Mouse (Mus musculus) forebrain, embryonic 10.5 days (tissue): ENCODE measurements around the gene AI182371. TPM values are rescaled to one million over a fixed set of nuclear protein-coding genes. Genes with fewer than 3 reads are reported as not detected.
A peak's percentile ranks its signal among the peaks of the same experiment; 100 is the strongest.

ENCODE experiments used
- DNase-seq: peaks from one replicate; pipeline ENCODE4 v3.0.0-alpha.2; 2017; ENCODE audit warnings: low spot score; ENCODE audit errors: extremely low spot score
- H3K27ac ChIP-seq: fragments of 300-500 bp; sonication (generic); 2 replicates; pipeline ENCODE4 v1.5.1; 2016; ENCODE audit warnings: mild to moderate bottlenecking
- H3K27me3 ChIP-seq: fragments of 300-500 bp; sonication (generic); 2 replicates; pipeline ENCODE4 v1.6.1; 2016; ENCODE audit warnings: mild to moderate bottlenecking; ENCODE audit not compliant: poor library complexity, severe bottlenecking
- H3K36me3 ChIP-seq: fragments of 300-500 bp; sonication (generic); replicated peaks from 2 replicates; pipeline ENCODE4 v1.6.1; 2016; ENCODE audit warnings: mild to moderate bottlenecking, moderate library complexity
- H3K4me1 ChIP-seq: fragments of 300-500 bp; sonication (generic); 2 replicates; pipeline ENCODE4 v1.6.1; 2016
- H3K4me3 ChIP-seq: fragments of 300-500 bp; sonication (generic); 2 replicates; pipeline ENCODE4 v1.5.1; 2016; ENCODE audit warnings: mild to moderate bottlenecking, moderate library complexity
- H3K9me3 ChIP-seq: fragments of 300-500 bp; sonication (generic); 2 replicates; pipeline ENCODE4 v1.6.1; 2016; ENCODE audit warnings: mild to moderate bottlenecking, moderate library complexity
- WGBS: fragments of 180-500 bp; shearing (Covaris S2); methylation state at CpG from one replicate; pipeline ENCODE4 v1.1.7; 2016; 5-methylcytosine and 5-hydroxymethylcytosine counted together
- polyA plus RNA-seq: library from polyadenylated mRNA; unstranded; fragments of >200 nt; fragmentation: Nextera tagmentation; extraction: Ambion mirVana; gene quantifications from 2 replicates; pipeline ENCODE4 v1.2.1, GENCODE M21; 2016

The AI182371 gene
- polyA plus RNA-seq, 1 experiment from 2014 or later, result 0.19 TPM

DNA sequence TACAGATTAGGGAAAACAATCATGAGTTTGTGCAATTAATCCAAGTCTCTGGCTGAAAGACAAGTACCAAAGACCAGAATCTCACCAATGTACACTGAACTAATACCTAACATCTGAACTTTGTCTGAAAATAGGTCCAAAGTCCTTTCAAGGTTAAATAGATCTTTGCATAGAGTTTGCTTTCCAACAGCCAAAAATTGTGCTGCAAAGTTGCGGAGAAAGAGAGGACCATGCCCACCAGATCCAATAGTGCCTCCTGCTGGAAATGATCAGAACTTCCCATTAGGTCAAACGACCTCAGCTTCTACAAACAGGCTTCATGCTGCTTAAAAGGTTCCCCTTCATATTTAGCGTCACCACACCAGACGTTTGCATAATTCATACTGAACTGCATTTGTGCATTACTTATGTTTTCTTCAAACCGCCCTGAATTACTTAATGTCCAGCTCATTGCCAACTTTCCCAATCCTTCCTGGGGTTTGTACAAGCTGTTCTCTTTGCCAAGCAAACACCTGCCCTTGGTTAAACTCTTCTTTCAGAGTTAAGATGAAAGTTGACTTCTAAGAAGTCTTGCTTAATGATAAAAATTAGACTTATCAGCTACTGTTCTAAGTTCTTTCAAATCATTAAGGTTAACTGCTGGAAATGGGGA, 6.8 kb upstream of the AI182371 start:
- Histone ChIP-seq H3K27ac (no peak overlapping the region), H3K9me3 (no peaks in the 10 kb centered on the region), H3K4me3 (no peak overlapping the region), H3K4me1 (peaks cover 20% of the 10 kb centered on the region), H3K27me3 (no peaks in the 10 kb centered on the region), H3K36me3 (no peaks in the 10 kb centered on the region)
- 48% methylated on average over 5 of the region's 5 CpGs for WGBS
- DNase-seq, result peak; percentile 18

DNA sequence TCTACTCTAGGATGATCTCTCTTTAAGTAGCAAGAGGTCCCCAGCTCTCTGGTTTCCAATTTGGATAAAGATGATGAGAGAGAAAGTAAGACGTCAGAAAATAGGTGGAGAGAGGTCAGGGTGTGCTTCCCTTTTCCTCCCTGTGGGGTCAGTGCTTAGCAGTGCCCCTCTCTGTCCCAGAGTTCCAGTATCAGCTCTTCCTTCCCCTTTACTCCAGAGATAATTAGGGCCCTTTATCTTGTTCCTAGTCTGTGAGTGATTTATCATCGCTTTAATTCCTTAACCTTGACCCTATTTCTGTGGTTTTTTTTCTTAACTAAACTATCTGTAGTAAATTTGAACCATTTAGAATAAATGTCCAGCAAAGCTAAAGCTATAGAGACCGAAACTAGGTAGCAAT, 3.5 kb upstream of the AI182371 start:
- Histone ChIP-seq H3K27ac (no peak overlapping the region), H3K36me3 (no peaks in the 10 kb centered on the region), H3K4me1 (peaks cover 13% of the 10 kb centered on the region), H3K4me3 (no peak overlapping the region), H3K27me3 (no peaks in the 10 kb centered on the region), H3K9me3 (no peaks in the 10 kb centered on the region)
- WGBS, result 70% methylated on average over 3 of the region's 3 CpGs
- no peak for DNase-seq

DNA sequence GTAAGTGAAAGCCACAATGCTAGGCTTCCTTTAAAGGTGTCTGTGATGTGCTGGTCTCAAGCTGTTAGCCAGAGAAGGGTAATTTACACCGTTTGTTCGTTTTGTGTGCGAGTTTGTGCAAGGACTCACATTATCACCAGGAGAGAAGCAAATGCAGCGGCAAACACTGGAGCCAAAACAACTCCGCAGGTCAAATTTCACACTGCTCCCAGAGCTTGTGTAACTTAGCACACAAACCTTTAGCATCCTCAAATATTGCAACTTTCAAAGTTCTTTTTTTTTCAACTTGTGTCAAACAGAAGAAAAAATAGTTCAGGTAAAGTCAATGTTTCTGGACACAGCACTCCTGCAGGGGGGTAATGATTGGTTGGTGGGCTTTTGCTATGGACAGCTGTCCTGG, 2.2 kb upstream of the AI182371 start:
- no peaks in the 10 kb centered on the region for H3K36me3 ChIP-seq
- no peak overlapping the region for H3K4me3 ChIP-seq
- no peak for DNase-seq
- H3K27ac ChIP-seq, result no peak overlapping the region
- H3K9me3 ChIP-seq, result no peaks in the 10 kb centered on the region
- WGBS, result 85% methylated on average over 5 of the region's 5 CpGs
- no peaks in the 10 kb centered on the region for H3K27me3 ChIP-seq
- H3K4me1 ChIP-seq, result 0 out of 2 replicates have a peak, but pooled peaks cover 4% of the 10 kb centered on the region

DNA sequence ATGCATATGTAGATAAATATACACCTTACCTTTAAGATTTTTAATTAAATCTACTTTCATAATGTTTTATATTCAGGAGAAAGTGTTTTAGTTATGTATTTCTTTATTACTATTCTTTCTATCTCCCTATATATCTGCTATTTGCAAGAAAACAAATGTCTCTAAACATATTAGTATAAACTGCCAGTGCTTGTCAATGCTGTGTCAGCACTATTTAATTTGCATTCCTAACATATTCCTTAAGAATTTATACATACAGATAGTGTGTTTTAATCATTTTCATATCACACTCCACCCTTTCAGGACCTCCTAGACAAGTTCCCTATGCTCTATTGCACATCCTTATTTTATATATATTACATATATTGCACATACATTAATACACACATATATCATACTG, 1.4 kb upstream of the AI182371 start:
- H3K27ac ChIP-seq, result no peak overlapping the region
- no peak for DNase-seq
- H3K4me3 ChIP-seq, result no peak overlapping the region
- no peaks in the 10 kb centered on the region for H3K9me3 ChIP-seq
- 0 out of 2 replicates have a peak, but pooled peaks cover 4% of the 10 kb centered on the region for H3K4me1 ChIP-seq
- no peaks in the 10 kb centered on the region for H3K36me3 ChIP-seq
- no peaks in the 10 kb centered on the region for H3K27me3 ChIP-seq

DNA sequence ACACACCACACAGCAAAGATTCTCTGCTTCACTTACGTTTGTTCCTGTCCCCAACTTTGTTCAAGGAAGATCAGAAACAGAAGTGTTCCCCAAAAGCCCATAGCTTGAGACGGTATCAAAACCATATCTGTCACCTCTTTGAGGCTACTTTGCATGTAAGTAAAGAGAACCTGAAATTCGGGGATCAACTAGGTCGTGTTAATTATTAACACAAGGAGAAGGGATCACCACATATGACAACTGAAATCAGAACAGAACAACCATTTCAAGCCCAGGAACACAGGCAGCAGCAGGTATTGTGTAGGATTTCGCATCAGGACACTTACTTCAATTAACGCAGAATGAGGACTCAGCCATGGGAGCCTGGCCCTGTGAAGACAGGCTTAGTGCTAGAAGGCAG, 814 bp downstream of the AI182371 start:
- H3K9me3 ChIP-seq, result no peaks in the 10 kb centered on the region
- no peak overlapping the region for H3K4me3 ChIP-seq
- H3K27ac ChIP-seq, result no peak overlapping the region
- no peaks in the 10 kb centered on the region for H3K36me3 ChIP-seq
- WGBS, result 89% methylated on average over 6 of the region's 6 CpGs
- H3K27me3 ChIP-seq, result no peaks in the 10 kb centered on the region
- 0 out of 2 replicates have a peak, but pooled peaks cover 4% of the 10 kb centered on the region for H3K4me1 ChIP-seq
- DNase-seq, result no peak

DNA sequence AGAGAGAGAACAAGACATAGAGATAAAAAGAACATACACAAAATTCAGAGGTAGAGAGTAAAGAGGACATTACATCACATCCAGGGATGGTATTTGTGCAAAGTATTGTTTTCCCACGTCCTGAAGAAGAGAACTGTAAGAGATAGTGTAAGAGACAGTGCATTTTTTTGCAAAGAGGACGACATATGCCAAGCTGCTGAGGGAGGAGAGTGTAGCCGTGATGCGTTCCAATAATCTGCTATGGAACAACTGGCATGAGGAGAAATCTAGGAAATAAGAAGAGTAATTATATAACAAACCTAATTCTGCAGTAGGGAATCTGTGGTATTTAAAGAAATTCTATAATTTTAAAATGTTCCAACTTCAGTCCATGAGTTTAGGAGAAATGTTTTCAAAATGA, 13.9 kb downstream of the AI182371 start:
- Histone ChIP-seq H3K4me3 (no peak overlapping the region), H3K4me1 (no peaks in the 10 kb centered on the region), H3K27me3 (no peaks in the 10 kb centered on the region), H3K27ac (no peak overlapping the region), H3K36me3 (no peaks in the 10 kb centered on the region), H3K9me3 (no peaks in the 10 kb centered on the region)
- 76% methylated on average over 4 of the region's 4 CpGs for WGBS
- DNase-seq, result no peak

DNA sequence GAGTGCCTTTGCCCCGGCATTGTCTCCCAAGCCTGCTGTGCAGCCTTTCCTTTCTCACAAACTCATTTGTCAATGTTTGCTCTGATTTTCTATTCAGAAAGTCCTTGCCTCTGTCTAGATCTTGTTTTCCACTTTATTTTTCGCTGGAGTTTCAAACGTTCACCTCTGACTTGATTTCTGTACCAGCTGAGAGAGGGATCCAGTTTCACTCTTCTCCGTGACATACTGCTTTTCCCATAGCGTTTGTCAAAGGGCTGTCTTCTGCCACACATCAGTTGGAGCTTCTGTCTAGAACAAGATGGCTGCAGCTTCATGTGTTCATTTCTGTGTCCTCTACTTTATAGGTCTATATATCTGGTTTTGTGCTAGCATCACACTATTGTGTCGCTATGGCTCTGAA, 22.2 kb downstream of the AI182371 start:
- H3K4me3 ChIP-seq, result no peak overlapping the region
- H3K9me3 ChIP-seq, result no peaks in the 10 kb centered on the region
- no peaks in the 10 kb centered on the region for H3K27me3 ChIP-seq
- WGBS, result 80% methylated on average over 6 of the region's 6 CpGs
- no peaks in the 10 kb centered on the region for H3K36me3 ChIP-seq
- no peak for DNase-seq
- no peak overlapping the region for H3K27ac ChIP-seq
- H3K4me1 ChIP-seq, result no peaks in the 10 kb centered on the region

DNA sequence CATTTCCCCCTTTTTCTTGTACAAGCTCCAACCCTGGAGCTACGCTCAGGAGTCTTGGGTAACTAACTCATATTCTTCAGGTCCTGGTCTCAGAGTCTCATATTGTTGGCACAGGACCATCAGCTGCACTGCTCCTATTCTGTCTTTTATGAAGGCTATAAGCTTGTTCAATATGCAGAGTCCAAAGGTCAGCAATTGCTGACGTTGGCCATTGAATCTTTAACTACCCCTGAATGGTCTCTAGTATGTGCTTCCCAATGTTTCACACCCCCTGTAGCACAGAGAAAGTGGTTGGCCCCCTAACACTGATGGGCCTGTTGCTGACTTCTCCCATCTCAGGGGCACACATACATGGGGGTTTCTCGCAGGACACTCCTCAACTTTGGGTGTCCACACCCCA, 27.0 kb downstream of the AI182371 start:
- H3K4me1 ChIP-seq, result no peaks in the 10 kb centered on the region

DNA sequence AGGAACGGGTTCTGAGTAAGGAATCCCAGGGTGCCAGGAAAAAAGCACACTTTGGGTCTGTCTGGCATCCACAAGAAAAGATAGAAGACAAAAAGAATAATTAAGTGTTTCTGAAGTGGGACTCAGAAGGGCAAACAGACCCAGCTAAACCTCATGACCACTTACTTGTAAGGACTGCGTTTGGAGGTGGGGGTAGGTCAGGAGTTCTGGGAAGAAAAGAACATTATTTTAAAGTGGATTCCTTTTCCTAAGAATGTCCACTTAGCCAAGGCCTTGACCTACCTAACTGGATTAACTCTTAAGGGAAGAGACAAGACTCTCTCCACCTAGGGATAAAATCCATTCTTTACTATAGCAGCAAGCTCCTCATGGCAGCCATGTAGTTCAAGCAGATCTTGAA, 28.8 kb downstream of the AI182371 start:
- Histone ChIP-seq H3K9me3 (peaks cover 3% of the 10 kb centered on the region; the same call in 1 of the 2 replicates), H3K27me3 (no peaks in the 10 kb centered on the region), H3K36me3 (no peaks in the 10 kb centered on the region), H3K27ac (no peak overlapping the region), H3K4me3 (no peak overlapping the region), H3K4me1 (no peaks in the 10 kb centered on the region)
- WGBS, result 79% methylated on average over 2 of the region's 2 CpGs
- DNase-seq, result no peak

More for the DNA sequence above, 27.0 kb downstream of the AI182371 start:
- Histone ChIP-seq H3K27ac (no peak overlapping the region), H3K9me3 (peaks cover 3% of the 10 kb centered on the region; the same call in 1 of the 2 replicates), H3K27me3 (no peaks in the 10 kb centered on the region), H3K36me3 (no peaks in the 10 kb centered on the region), H3K4me3 (no peak overlapping the region)
- DNase-seq, result no peak
- 92% methylated on average over 3 of the region's 3 CpGs for WGBS

DNA sequence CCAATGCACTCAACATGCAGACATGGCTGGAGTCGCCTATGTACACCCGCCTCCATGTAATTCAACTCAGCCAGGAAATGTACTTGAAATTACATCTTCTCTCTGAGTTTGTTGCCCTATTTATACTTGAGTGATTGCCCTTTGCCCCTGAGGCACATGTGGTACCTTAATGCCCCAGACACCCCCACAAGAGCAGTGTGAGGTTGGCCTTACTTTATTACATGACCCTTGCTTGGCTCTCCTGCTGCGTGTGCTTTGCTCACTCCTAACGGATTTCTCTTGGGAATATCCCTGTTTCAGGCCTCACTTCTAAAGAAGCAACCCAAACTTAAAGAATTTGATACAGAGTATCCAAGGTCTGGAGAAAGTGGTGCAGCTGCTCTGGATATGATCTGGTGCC, 31.1 kb downstream of the AI182371 start:
- H3K4me1 ChIP-seq, result no peaks in the 10 kb centered on the region
- H3K4me3 ChIP-seq, result no peak overlapping the region
- no peaks in the 10 kb centered on the region for H3K36me3 ChIP-seq
- H3K27ac ChIP-seq, result no peak overlapping the region
- no peaks in the 10 kb centered on the region for H3K27me3 ChIP-seq
- 85% methylated on average over 4 of the region's 4 CpGs for WGBS
- no peak for DNase-seq
- peaks cover 3% of the 10 kb centered on the region; the same call in 1 of the 2 replicates for H3K9me3 ChIP-seq

DNA sequence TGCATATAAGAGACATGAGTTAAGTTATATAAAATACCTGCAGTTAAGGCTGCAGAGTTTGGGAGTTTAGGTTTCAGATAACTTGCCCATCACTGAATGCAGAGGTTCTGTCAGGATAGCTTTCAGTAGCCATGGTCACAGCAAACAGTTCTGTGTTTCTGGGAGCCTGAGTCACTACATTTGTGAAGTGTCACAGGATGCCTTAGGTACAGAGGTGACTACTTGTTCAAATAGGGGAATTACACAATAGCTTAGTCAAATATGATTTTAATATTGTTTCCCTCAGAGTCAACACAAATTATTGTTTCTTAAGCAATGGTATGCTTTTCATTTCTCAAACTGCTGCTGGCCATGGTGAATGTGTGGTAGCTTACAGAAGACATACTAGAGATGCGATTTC, 32.2 kb downstream of the AI182371 start:
- WGBS, result 96% methylated on average over 1 of the region's 1 CpGs
- no peak for DNase-seq
- H3K27me3 ChIP-seq, result no peaks in the 10 kb centered on the region
- H3K4me3 ChIP-seq, result no peak overlapping the region
- no peaks in the 10 kb centered on the region for H3K36me3 ChIP-seq
- H3K4me1 ChIP-seq, result no peaks in the 10 kb centered on the region
- no peak overlapping the region for H3K27ac ChIP-seq
- peaks cover 3% of the 10 kb centered on the region; the same call in 1 of the 2 replicates for H3K9me3 ChIP-seq

DNA sequence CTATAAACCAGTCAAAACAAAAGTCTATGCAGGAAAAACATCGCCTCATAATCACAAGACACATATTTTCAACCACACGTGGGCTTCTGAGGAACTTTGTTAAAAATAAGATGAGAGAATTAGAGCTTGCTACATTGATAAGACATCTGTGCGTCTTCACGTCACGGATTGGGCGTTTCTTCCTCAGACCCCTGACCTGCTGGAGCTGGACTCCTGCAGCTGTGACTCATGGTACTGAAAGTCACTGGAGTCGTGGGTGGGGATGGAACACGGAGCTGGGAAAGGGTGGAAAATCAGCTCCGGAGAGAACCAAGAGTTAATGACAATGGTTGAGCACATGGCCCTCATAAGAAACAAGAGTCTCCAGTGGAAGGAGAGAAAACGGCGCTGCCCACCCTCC, 34.2 kb downstream of the AI182371 start:
- Histone ChIP-seq H3K4me3 (no peak overlapping the region), H3K27me3 (no peaks in the 10 kb centered on the region), H3K9me3 (no peaks in the 10 kb centered on the region), H3K27ac (no peak overlapping the region), H3K36me3 (no peaks in the 10 kb centered on the region), H3K4me1 (no peaks in the 10 kb centered on the region)
- DNase-seq, result no peak
- WGBS, result 91% methylated on average over 11 of the region's 11 CpGs

DNA sequence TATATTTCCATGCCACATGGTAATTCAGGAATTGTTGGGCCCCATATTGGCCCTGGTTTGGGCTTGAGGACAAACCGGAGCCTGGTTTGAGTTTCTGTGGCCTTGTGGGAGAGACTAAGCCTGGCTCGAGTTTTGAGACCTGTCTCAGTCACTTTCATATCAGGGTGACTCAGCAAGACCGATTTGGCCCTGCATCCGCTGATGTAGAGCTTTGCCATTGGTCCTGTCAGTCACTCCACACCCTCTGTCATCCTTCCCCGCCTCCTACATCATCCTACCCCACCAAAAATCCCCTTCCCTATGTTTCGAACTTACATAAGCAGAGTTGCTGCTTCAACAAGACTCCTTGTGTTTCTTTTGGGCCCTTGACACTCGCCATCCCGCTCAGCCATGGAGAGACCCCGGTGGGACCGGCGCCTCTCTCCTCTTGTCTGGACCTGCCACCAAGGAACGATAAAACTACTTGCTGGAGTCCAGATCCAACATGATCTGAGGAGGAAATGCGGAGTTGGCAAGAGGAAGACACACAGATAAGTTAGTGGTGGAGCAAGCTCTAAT, 34.7 kb downstream of the AI182371 start:
- no peaks in the 10 kb centered on the region for H3K4me1 ChIP-seq
- no peak for DNase-seq
- H3K36me3 ChIP-seq, result no peaks in the 10 kb centered on the region
- no peaks in the 10 kb centered on the region for H3K9me3 ChIP-seq
- H3K27ac ChIP-seq, result no peak overlapping the region
- no peak overlapping the region for H3K4me3 ChIP-seq
- no peaks in the 10 kb centered on the region for H3K27me3 ChIP-seq
- 89% methylated on average over 13 of the region's 13 CpGs for WGBS
